Mouse (Mus musculus) heart, postnatal 10 days (tissue): ENCODE results near the gene Flrt1. TPM values are rescaled to one million over a fixed set of nuclear protein-coding genes. Genes with fewer than 3 reads are reported as not detected.
A peak's percentile ranks its signal among the peaks of the same experiment; 100 is the strongest.
"Not testable (repeated sequence)": the region's sequence is repeated elsewhere in the genome, so short reads cannot be mapped to it uniquely, and the experiment has no call there.

Experiments used
- DNase-seq, 2 experiments: peaks; one replicate each; pipeline ENCODE4 v3.0.0; 2021
- intact Hi-C: fragments of 180-260 bp; cut with DNase I; formaldehyde crosslinking; loops from one replicate; pipeline ENCODE4 v1.15.1; 2025
- total RNA-seq, 2 experiments: library from RNA; stranded (reverse); gene quantifications; 2 replicates each; pipeline ENCODE4 v1.2.3; 2021

Flrt1 gene
- total RNA-seq, 2 experiments from 2014 or later: 1.2 to 1.3 TPM

DNA sequence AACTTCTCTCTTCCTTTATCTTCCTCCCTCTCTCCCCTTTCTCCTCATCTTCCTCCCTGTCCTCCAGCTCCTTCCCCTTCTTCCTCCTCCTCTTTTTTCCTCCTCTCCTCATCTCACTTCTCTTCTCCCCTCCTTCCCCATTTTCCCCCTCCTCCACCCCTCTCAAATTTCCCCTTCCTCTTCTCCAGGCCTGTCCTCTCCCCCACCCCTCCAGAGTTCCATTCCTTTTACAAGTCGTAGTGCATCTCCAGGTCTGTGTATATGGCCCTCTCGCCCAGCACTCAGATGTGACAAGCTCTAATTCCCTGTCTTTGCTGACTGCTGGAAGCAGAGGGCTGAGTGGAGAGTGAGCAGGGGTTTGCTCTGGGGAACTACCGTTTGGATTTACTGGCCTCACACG, 34.8 kb downstream of the Flrt1 start:
- intact Hi-C loops: no loop called here

DNA sequence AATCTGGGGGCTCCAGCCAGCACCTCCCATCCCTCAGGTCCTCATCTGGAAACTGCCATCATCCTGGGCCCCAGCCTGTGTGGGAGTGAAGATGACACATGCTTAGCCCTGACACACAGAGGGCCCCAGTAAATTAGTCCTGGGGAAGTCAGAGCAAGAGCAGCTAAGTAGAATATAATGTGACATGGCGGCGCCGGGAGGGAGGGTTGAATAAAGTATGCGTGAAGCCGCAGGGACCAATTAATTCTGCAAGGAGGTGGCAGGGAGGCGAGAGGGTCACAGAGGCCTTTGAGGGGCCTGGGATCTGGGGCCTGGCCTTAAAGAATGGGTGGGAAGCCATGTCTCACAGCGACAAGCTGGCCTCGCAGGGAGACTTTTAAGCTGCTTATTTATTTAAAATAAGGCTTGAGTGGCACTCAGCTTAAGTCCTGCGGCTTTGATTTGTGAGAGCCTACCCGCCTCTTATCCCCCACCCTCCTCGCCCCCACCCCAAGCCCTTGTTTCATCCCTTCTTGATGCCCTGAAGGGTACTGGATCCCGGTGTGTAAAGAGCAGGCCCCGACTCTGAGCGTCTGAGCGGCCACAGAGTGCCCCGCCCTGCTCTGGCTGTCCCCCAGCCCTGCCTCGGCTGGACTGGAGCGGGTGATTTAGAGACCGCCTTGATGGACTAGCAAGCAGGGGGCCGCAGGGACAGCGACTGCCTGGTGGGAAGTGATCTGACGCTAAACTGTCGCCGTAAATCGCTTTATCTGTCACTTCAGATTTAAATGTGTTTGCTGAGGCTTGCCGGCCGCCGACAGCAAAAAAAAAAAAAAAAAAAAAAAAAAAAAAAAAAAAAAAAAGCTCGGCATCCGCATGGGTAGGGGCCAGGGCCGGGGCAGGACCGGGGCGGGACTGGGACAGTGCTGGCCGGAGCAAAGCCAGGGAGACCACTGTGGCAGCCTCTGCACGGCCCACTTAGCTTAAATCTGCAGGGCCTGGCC, 35.5 kb downstream of the Flrt1 start:
- intact Hi-C loops: loop anchor here (2.0 to 10.0 kb wide), 3 partner anchors 35 to 367 kb away; partner anchors contain the start of genes Flrt1 and Mark2
- peak in 1 of 2 experiments; percentile 62 for DNase-seq

More for the DNA sequence above, 34.8 kb downstream of the Flrt1 start:
- no peak for DNase-seq

DNA sequence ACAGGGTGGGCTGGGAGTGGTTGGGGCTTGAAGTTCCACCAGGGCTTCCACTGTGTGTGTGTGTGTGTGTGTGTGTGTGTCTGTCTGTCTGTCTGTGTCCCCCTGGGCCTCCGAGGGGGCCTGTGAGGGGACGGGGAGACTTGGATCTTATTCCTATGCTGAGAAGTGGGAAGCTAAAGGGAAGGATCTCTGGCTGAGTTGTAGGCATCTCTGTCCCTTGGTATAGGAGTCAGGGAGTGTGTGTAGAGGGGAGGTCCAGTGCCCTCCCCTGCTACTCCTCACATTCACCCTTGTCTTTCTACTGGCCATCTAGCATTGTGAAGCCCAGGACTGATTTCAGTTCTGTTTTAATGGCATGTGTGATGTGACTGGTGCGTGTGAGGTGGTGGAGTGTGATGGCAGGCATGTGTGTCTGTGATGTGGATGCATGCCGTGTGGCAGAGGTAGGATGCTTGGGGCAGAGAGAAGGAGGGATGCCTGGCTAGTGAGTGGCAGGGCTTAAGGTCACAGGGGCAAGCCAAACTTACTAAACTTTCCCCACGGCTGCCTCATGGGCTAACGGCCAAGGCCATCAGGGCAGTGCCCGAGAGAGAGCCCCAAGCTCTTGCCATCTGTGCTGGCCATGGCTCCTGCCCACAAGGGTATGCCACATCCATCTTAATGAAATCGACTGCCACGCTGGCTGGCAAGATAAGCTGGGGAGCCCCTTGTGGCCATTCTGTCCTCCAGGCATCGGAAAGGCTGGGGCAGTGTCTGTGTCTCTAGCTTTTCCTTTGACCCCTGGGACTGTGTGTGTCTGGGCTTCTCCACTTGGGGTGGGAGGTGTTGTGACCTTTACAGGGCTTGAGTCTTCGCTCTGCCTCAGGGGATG, 36.6 kb downstream of the Flrt1 start:
- DNase-seq: no peak
- intact Hi-C loops: loop anchor here (1.0 to 10.0 kb wide), 5 partner anchors 36 to 368 kb away; partner anchors contain the start of genes Flrt1 and Mark2

DNA sequence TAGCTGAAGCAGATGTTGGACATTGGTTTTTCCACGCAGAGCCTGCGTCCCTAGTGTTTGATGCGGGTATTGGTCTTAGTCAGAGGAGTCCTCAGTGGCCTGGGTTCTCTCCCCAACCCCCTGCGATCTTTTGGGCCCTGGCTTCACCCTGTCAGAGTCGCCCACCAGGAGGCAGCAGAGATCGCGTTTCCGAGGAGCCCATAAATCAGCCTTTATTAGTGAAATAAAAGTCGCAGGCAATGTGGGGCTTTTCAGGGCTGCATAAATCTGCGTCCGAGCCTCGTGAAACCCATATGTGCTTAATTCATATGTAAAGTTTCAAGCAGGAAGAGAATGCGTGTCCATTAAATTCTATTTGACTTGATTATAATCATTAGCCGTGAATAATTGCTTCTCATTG, 37.4 kb downstream of the Flrt1 start:
- intact Hi-C loops: loop anchor here (1.0 to 10.0 kb wide), 5 partner anchors 37 to 369 kb away; partner anchors contain the start of genes Flrt1 and Mark2
- peak; percentile 83 to 93 for DNase-seq

DNA sequence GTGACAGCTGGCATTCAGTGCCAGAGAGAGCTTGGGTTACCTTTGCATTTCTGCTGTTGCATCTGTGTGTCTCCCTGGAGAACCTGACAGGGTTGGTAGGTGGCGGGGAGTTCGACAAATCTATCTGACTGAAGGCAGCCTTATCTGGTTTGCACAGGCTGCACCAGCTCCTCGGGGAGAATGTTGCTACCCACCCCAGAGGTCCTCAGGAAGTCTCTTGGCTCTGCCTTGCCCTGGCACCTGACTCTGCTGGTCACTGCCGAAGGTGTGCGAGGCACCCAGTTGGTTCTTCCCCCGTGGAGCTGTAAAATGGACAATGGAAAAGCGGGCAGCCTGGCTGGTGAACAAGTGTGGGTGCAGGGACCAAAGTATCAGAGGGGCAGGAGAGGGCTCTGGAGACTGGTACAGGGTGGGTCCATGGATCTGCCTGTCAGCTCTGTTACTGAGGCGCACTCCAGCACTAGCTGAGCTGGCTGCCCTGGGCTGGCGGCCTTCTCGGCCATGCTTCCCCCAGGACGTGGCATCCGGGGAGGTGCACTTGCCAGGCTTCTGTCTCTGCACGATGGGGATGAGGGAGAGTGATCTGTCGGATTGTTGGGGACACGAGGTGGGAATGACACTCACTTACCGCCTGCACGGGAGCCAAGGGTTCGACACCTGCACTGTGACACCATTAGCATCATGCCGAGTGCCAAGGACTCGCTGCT, 38.0 kb downstream of the Flrt1 start:
- intact Hi-C loops: loop anchor here (1.0 to 10.0 kb wide), 5 partner anchors 37 to 370 kb away; partner anchors contain the start of genes Flrt1 and Mark2
- DNase-seq: no peak

DNA sequence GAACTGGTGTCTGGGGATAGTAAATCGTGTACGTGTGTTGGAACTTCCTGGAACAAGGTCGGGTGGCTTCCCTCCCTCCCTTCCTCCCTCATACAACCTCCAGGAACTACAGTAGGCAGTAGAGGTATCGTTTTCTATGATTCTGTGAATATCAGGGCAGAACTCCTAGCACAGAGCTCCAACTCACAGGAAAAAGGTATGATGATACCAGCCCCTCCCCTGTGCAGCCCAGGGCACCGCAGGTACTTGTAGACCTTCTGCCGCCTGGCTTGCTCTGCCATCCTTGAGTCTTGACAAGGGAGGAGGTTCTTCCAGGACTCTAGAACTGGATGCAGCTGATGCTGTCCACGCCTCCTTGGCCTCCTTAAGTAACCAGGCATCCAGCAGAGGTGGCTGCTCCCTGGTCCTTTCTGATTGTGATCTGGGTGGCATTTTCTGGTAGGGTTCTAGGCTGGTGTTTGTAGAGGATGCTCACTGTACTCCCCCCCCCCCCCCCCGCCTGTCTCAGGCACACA, 38.6 kb downstream of the Flrt1 start:
- intact Hi-C loops: loop anchor here (5.0 to 10.0 kb wide), 2 partner anchors 278 to 370 kb away; partner anchors contain the start of gene Mark2
- DNase-seq: no peak

DNA sequence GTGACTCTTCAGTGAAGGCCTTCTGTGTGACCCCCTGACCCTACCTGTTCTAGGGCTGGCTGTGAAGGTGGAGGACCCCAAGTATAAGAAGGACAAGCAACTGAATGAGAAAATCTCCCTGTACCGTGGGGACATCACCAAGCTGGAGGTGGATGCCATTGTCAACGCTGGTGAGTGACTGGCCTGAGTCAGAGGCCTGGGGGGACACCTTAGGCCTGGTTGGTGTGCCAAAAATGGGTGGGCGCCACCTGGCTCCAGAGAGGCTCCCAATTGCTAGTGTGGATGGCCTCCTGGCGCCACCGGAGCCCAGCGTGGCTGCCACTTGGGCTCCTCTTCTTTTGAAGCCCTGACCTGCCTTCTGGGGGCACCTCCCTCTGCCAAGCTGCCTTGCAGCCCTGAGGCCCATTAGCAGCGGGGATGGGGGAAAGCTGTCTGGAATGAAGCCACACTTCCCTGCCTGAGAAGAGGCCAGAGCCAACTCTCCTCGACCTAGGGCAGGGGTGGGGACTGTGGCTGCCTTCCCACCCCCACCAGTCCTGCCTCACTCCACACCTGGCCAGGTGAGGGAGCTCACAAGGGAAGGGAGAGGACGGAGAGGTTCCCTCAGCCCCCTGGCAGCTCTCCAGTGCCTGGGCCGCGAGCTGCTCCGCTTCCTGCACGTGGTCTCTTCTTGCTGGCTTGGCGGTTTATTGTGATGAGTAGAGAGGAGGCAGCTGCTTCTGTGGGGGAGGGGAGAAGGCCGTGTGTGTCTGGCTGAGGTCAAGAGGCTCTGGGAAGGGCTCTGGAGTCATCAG, 39.3 kb downstream of the Flrt1 start:
- intact Hi-C loops: loop anchor here (5.0 to 10.0 kb wide), 2 partner anchors 279 to 371 kb away; partner anchors contain the start of gene Mark2
- DNase-seq: peak; percentile 57 to 63

DNA sequence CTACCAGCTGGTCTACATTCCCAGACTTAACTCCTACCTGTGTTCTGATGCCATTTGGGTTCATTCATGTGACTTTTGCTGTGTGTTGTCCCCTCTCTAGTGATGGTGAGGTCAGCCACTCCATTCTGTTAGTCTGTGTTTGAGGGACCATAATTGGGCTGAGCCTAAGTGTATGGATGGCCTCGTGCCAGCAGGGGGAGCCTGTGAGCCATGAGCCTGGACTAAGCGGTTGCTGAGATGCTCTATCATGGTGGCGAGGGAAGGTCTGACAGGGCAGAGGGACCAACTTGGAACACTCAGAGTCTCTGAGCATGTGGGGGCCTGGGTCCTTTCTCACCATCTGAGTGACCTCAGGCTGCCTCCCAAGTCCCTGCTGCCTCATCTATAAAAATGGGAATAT, 41.0 kb downstream of the Flrt1 start:
- intact Hi-C loops: loop anchor here (1.0 to 10.0 kb wide), 3 partner anchors 132 to 358 kb away; partner anchors contain the start of gene Mark2

DNA sequence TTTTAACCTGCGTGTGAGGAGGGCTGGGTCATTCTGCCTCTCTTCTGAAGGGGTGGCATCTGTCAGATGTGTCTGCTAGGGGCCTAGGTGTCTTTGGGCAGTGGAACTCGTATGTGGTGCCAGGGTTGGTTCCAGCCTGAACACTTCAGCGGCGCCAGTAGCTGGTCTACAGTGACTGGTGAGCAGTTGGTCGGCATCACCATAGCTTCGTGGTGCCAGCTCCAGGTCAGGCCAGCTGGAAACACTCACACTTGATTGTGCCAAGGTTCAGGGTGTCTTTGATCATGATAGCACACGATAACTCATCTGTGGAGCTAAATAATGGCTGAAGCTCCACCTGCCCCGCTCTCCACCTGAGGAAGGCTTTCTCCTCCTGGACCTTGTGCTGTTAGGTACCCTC, 42.6 kb downstream of the Flrt1 start:
- intact Hi-C loops: loop anchor here (5.0 to 10.0 kb wide), 2 partner anchors 282 to 359 kb away; partner anchors contain the start of gene Mark2
- no peak for DNase-seq

More for the DNA sequence above, 41.0 kb downstream of the Flrt1 start:
- peak; percentile 88 to 92 for DNase-seq

DNA sequence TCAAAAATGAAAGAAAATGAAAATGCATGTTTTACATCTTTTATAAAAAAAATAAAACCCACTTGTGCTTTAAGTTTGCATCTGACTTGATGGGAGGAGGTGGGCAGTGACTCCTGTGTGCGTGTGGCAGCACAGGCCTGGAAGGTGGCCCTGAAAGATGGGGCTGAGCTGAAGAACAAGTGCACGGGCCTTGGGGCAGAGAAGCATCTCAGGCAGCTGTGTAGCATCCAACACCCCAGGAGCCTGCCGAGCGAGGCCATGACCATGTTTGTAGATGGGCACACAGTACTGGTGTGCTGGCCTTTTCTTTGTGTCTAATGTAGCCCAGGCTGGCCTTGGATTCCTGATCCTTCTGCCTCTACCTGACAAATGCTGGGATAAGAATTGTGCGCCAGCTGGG, 43.4 kb downstream of the Flrt1 start:
- intact Hi-C loops: loop anchor here (5.0 to 10.0 kb wide), 2 partner anchors 283 to 360 kb away; partner anchors contain the start of gene Mark2
- no peak for DNase-seq

DNA sequence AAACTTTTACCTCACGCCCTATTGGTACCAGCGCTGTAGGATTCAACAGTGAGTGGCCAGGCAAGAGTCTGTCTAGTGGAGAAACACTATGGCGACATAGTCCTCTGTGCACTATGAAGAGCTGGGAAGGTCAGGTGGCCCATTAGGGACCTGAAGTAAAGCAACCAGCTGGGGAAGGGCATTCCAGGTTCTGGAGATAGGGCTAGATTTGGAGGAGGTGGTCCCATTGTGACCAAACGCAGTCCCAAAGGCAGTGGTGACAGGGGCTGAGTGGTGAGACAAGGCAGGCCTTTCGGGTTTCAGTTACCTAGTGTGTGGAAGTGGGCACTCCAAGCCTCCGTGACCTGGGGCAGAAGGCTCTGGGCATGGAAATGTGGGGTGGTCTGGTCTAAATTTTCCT, 47.0 kb downstream of the Flrt1 start:
- no peak for DNase-seq
- intact Hi-C loops: no loop called here

DNA sequence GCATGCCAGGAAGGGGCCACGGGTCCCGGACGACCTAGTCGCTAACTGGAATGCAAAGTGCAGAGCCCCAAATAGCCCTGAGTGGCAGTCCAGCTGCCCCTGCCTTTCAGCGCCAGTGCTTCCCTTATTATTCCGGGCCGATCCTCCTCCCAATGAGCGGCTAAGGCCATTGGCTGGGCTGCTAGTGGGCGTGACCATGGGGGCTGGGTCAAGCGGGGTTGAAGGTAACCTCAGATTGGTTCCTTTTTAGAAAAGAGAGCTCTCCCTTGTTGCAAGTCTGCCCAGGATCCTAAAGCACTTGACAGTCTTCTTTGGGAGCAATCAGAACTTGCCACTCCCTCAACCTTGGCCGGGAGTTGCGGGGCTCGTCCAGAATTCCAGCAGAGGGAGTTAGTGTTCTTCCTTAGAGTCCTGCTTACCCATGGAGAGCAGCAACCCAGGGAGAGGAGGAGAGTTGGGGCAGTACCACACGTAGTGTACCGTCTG, 47.8 kb downstream of the Flrt1 start:
- intact Hi-C loops: no loop called here
- peak; percentile 92 to 94 for DNase-seq

DNA sequence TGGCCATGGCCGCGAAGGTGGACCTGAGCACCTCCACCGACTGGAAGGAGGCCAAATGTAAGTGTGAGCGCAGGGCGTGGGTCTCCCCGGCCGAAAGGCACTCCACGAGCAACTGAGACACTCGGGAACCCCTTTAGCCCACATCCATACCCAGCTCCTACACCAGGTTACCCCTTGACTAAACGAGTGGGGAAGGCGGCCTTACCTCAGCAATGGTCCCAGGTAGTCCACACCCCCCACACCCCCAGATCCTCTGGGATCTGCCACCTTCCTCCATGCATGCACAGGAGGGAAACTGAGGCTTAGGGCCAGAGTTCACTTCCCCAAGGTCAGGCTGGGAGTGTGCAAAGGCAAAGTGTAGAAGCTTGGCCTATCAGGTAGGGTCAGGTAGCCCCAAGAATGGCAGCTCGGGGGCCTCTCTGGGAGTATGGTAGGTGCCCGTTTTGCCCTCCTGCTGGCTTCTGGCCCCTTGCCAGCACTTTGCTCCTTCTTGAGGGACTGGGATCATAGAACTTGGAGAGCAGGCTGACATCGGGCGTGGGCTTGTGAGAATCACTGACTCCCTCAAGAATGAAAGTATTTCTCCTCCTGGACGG, 48.3 kb downstream of the Flrt1 start:
- DNase-seq: no peak
- intact Hi-C loops: no loop called here

DNA sequence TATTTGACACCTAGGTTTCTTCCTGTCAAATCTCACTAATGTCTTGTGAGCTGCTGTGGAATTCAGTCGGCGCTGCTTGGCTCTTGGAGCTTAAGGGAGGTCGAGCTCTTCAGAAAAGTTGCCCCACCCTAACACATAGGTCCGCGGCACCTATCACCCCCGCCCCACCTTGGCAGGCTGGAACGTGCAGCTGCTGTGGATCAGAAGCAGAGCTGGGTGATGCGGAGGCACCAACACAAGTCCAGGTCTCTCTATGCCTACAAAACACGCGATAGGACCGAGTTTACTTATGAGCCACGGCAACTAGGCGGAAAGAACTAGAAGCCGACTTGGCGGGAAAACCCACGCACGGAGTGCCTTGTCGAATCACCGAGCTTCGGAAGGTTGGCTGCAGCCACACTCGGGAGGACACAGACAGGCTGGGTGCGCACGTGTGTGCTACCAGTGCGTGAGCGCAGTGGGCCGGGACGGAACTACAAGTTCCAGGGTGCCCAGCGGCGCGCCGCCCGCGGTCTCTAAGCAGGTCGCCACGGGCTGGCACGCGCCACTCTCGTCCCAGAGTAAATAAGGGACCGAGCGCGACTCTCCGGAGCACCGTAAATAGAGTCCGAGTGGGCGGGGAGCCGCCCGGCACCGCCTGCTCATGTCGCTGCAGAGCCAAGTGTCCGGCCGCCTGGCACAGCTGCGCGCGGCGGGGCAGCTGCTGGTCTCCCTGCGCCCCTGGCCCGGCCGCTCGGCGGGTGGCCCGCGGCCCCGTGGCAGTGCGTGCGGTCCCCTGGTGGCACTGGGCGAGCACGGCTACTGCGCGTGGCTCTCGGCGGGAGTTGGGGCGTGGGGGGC, 49.1 kb downstream of the Flrt1 start, which contains the start of gene Macrod1:
Macrod1 (plus strand) TSS at position 563 of the 840 bp plus-strand sequence.
- intact Hi-C loops: no loop called here
- peak; percentile 85 to 88 for DNase-seq

DNA sequence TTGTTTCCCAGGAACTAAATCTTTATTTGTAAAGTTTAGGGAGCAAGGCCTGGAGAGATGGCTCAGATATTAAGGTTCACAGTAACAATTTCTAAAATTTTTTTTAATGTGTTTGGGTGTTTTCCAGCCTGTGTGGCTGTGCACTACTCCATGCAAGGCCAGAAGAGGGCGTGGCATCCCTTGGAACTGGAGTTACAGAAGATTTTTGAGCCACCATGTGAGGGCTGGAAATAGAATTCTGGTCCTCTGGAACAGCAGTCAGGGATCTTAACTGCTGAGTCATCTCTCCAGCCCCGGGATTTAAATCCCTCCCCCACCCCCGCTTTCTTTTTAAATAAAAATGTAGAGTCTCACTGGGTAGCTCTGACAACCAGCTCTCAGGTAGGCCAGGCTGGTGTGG, 50.4 kb downstream of the Flrt1 start:
- intact Hi-C loops: no loop called here
- DNase-seq: peak in 1 of 2 experiments; percentile 65

DNA sequence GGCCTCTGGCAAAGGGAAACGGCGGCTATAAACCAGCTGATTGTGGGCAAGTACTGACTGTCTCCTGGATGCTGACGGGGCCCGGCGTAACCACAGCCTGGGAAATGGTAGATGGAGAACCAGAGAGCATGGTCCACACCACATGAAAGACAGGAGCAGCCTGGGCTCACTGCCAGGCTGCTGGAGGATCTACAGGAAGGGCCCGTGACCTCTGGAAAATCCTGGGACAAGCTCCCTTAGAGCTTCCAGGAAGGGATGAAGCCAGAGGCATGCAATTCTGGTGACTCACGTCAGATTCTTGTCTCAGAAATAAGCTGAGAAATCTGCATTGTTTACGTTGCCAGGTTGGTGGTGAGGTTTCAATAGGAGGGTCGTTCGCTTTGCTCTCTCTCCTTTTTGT, 50.8 kb downstream of the Flrt1 start:
- intact Hi-C loops: no loop called here
- peak in 1 of 2 experiments; percentile 50 for DNase-seq

DNA sequence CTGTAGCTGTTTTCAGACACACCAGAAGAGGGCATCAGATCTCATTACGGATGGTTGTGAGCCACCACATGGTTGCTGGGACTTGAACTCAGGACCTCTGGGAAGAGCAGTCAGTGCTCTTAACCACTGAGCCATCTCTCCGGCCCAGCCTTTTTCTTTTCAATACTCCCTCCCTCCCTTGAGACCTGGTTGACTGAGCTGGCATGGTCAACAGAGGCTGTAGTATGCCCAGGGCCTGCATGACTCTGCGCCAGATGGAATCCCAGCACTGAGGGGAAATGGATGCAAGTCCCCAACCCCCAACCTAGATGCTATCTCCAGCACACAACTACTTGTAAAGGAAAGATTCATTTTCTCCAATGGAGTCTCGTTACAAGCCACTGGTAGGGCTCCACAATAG, 52.1 kb downstream of the Flrt1 start:
- intact Hi-C loops, DNase-seq: not testable (repeated sequence)
